Mouse (Mus musculus) heart, postnatal 25 days (tissue): ENCODE results near the gene Cdyl. TPM values are rescaled to one million over a fixed set of nuclear protein-coding genes. Genes with fewer than 3 reads are reported as not detected.
"Not testable (repeated sequence)": the region's sequence is repeated elsewhere in the genome, so short reads cannot be mapped to it uniquely, and the experiment has no call there.

Source experiments
- DNase-seq: peaks from one replicate; pipeline ENCODE4 v3.0.0; 2022; ENCODE audit warnings: low spot score
- intact Hi-C: fragments of 180-260 bp; cut with DNase I; formaldehyde crosslinking; loops from one replicate; pipeline ENCODE4 v1.15.1; 2025
- total RNA-seq, 2 experiments: library from RNA; stranded (reverse); gene quantifications; 2 replicates each; pipeline ENCODE4 v1.2.3; 2021

Gene Cdyl
- total RNA-seq, 2 experiments from 2014 or later = 10.7 to 10.8 TPM

DNA sequence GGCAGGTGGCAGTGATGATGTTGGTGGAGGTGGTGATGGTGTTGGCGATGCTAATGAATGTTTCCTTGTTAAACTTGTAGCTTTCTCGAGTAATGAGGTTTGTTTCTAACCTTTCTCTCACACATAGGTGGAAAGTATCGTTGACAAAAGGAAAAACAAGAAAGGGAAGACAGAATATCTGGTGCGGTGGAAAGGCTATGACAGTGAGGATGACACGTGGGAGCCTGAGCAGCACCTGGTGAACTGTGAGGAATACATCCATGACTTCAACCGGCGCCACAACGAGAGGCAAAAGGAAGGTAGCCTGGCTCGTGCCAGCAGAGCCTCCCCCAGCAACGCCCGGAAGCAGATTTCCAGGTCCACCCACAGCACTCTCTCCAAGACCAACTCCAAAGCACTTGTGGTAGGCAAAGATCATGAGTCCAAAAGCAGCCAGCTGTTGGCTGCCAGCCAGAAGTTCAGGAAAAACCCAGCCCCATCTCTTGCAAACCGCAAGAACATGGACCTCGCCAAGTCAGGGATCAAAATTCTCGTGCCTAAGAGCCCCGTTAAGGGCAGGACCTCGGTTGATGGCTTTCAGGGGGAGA, 156.2 kb downstream of the Cdyl start:
- DNase-seq = peak; percentile 15
- intact Hi-C loops = loop anchor here (5.0 kb wide), 1 partner anchor 86 kb away; no protein-coding TSS in a partner anchor

DNA sequence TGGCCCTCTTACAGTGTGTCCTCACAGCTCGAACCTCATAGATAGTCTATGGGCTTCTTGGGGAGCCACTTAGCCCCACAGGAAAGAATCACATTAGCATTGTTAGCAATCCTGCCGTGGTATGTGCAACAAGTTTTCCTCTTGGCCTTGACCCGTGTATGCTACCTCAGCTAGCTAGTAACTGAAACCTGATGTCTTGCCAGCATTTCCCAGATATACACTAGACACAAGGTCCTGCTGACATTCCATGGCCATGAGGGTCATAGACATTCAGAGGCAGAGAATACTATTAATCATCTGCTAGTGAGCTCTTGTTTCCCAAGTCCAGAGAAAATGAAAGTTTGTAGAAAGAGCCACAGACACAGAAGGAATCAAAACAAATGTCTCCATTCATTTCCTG, 158.0 kb downstream of the Cdyl start:
- intact Hi-C loops = loop anchor here (5.0 kb wide), 1 partner anchor 85 kb away; no protein-coding TSS in a partner anchor
- no peak for DNase-seq

DNA sequence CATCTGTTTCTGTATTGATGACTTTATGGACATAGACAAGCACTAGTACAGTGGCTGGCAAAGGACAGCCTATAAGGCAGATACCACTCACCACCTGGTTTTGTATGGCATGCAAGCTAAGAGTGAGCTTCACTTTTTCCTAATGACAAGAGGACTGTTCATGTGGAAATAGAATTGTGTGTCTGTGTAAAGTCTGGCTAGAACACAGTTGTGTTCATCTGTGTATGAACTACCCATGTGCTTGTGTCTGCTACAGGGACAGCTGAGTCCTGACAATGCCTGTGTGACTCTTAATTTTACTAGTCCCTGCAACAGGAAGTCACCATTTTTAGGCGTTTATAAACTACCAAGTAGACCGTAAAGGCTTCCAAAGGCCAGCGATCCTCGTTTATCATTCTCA, 158.4 kb downstream of the Cdyl start:
- DNase-seq = no peak
- intact Hi-C loops = loop anchor here (5.0 kb wide), 1 partner anchor 84 kb away; no protein-coding TSS in a partner anchor

DNA sequence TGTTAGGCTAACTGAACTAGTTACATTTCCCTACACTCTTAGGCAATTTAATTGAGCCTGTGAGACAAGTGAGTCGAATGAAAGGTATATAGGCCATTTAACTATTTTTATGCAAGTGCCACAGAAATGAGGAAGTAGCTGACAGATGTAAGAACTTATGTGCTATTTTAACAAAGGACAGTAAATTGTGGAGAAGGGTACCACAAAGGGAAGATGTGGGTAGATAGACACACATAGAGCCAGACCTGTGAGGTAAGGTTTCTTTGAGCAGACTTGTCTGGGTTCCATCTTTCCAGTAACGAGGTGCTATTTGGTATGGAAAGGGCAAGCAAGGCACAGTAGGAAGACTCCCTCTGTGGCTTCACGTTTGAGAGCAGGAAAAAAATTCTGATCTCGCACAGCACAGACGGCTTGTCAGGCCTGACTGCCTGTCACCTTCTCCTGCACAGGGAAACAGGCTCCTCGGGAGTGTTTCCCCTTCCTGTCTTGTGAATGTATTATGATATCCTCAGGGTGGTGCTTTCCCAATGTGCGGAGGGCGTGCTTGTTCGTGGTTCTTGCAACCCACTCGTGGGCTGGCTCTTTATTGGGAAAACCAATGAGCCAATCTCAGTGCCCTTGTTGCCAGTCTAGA, 162.3 kb downstream of the Cdyl start:
- no peak for DNase-seq
- intact Hi-C loops = no loop called here

DNA sequence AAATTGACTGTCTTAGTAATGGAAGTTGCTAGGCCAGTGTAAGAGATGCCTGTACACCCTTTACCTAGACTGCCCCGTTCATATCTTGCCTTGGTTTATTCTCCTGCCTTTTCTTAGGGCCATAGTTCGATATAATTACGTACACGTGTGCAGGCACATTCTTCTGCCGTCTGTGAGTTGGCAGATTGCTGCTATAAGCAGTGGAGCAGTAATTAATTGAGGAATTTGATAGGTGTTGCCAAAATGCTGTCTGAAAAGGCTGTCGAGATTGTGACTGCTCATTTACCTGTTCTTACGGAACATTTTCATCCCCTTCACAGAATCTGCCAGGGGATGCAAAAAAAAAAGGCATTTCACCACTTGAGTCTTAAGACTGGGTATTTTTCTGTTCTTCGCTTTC, 163.2 kb downstream of the Cdyl start:
- intact Hi-C loops = no loop called here
- no peak for DNase-seq

DNA sequence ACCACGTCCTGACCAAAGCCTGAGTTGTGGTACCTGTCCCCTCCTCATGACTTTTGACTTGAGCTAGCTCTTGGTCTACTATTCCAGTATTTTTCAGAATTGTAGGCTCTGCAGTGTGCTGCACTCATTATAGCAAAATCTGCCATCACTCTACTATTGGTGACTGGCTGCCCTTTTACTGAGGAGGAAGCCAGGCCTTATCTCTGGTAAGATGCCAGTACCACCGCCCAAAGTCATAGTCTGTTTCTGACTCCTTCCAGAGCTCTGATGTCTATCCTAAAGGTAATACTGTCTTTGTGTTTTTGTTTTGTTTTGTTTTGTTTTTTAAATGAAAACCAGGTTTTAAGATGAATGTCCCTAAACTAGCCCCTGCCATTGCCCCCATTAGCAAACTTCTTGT, 166.0 kb downstream of the Cdyl start:
- DNase-seq = no peak
- intact Hi-C loops = no loop called here

DNA sequence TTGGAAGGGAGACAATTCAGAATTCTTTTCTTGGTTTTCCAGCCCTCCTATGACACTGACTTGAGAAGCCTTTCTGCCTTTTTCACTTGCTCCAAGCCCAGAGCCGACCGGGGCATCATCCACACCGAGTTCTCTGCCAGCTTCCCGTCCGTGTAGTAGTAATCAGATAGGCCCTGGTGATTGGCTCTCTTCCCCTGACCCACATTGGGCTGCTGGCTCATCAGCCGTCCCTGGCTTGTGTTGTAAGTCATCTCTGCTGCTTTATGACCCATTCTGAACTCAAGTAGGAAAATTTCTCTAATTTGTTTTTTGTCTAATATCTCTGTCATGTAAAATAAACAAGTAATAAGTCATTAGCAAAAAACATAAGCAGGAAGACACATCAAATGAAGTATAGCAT, 173.0 kb downstream of the Cdyl start:
- intact Hi-C loops = no loop called here
- DNase-seq = no peak

DNA sequence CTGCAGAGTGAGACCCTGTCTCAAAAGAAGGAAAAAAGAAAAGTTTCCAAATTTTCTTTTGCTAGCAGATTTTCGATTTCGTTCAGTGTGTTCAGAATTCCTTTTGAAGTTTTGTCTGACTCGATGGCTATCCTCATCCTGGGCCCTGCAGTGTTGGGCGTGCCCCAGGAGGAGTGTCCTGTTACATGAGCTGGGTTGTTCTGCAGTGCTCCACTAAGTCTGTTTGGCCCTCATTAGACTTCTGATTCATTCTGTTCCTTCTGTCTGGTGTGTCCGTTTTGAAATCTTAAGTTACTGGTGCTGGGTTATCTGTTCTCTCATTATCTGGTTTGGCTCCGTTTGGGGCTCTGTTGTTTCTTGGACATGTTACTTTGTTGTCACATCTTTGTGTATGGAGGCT, 174.3 kb downstream of the Cdyl start:
- intact Hi-C loops = no loop called here
- no peak for DNase-seq

DNA sequence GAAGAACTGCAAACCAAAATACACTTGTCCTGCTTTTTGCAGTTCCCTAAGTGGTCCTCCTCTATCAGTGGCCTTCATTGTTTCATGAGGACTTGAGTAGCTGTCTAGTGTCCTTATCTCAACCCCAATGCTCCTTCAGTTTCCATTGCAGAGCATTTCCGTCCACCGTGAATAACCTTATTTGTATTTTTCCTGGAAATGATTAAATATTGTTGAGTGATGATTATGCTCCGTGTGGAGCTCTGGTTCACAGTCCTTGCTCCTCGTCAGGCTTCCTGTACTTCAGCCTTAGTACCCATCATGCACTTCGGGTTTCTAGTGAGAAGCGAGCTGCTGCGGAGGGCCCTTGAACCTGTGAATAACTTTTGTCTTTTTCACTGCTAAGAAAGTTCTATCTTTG, 176.0 kb downstream of the Cdyl start:
- DNase-seq = no peak
- intact Hi-C loops = no loop called here

DNA sequence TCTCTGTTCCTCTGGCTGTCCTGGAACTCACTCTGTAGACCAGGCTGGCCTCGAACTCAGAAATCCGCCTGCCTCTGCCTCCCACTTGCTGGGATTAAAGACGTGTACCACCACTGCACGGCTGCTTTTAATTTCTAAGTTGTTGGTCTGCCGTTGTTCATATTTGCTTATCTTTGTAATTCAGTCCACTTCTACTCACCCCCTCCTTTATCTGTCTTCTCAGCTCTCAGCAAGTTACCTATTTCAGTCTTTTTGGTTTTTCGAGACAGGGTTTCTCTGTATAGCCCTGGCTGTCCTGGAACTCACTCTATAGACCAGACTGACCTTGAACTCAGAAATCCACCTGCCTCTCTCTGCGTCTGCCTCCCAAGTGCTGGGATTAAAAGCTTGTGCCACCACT, 176.9 kb downstream of the Cdyl start:
- intact Hi-C loops = not testable (repeated sequence)

DNA sequence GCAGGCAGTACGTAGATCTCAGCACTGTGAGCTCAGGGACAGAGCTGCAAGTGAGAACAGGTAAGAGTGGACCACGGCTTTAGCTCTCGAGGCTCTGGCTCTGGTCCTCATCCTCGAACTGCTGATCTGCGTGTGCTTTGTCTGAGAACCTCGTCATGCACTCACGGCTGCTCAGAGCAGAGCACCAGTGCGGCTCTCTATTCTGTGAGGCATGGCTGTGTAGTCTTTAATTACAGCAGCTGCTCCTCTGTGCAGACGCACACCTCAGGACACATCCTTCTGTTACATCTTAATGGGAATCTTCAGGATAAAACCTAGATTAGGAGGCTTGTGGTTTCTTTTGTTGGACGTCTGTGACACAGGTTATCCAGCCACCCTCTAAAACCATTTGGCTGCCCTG, 180.5 kb downstream of the Cdyl start:
- intact Hi-C loops = no loop called here
- DNase-seq = no peak

More for the DNA sequence above, 176.9 kb downstream of the Cdyl start:
- DNase-seq = not testable (repeated sequence)

DNA sequence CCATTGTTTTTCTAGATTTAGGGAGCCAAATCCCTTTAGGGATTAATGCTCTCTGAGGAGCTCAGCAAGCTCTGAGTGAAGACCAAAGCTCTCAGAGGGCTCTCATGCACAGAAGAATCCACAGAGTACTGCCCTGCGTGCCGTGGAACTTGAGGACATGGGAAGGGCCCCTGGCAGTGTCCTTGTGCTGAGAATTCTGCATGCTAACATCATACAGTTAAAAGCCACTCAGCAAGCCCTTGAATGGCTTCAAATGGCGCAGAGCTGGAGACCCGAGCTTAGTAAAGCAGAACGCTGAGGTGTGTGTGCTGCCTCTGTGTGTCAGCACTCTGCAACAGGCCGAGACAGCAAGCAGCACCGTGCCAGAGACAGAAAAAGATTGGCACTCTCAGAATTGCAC, 183.8 kb downstream of the Cdyl start:
- intact Hi-C loops = no loop called here

DNA sequence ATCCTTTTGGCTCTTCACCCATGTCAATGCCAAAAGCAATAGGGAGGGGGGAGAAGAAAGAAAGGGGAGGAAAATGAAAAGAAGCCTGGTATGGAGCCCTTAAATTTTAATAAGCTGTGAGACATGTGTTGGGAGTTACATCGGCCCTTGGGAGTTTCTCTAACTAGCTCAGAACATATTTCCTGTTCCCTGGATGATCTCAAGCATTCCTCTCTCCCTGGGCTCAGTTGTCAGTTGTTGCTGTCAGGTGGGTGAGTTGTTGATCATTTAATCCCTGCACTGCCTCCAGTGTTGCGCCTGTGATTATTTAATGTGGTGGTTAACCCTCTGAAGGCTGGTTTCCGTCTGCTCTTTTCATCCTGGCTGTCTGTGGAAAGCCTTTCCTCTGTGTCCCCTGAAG, 185.7 kb downstream of the Cdyl start:
- intact Hi-C loops = no loop called here
- DNase-seq = no peak

More for the DNA sequence above, 183.8 kb downstream of the Cdyl start:
- no peak for DNase-seq

DNA sequence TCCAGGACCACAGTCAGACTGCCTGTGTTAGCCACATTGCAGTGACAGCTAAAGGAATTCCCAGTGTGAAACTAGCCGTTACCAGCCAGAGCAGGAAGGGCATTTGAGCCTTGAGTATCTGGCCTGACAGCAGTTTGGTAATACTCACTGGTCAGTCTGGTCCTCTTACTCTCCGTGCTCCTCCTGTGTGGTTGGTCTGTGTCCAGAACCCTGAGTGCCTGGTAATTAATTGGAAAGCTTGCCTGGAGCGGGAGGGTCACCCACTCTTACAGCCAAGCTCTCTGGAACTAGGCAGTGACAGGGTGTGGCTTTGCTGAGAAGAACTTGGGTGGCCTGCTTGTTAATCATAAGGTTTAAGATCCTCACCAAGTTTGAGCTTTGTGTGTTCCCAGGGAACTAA, 189.1 kb downstream of the Cdyl start:
- intact Hi-C loops = no loop called here

DNA sequence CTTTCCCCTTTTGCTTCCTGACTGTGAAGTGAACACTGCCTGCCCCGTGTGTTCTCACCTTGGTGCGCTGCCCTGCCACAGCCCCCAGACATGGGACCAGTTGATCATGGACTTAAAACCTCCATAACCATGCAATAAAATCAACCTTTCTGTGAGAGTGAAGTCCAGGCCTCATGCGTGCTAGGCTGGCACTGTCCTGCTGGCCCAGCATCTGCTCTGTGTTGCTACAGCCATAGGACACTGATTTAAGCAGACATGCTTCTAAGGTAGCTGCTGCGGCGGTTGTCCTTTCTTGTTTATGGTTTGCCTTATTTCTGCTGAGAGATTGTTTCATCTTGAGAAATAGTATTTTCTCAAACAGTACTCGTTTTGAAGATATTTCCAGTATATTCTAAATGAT, 191.9 kb downstream of the Cdyl start:
- intact Hi-C loops = no loop called here
- DNase-seq = no peak

More for the DNA sequence above, 189.1 kb downstream of the Cdyl start:
- DNase-seq = peak; percentile 13

DNA sequence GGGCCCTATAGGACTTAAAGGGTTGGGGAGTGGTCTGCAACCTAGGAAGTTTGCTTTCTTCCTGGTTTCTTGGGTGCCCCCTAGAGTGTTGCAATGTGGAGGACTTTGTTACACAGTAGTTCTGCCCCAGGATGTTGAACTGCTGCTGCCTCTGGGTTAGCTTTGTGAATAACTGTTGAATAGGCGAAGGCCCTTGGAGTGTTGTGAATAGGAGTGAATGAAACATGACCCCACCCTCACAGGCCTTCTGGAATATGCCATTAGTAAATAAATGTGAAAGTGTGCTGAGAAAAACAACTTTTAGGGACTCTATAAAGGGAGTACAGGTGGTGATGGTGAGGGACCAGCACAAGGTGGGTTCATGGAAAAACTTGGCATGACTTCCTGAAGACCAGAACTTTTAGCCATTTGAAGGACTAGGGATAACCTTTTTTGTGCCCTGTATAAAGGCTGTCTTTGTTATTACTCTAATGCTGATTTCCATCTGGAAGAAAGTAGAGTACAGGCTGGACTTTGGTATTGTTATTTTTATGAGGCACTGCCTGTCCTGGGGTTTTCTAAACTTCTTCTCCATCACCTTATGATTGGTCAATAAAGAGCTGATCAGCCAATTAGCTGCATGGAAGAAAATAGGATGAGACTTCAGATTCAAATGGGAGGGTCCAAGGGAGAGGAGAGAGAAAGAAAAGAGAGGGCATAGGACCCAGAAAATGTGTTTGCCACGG, 193.4 kb downstream of the Cdyl start:
- DNase-seq = no peak
- intact Hi-C loops = no loop called here

DNA sequence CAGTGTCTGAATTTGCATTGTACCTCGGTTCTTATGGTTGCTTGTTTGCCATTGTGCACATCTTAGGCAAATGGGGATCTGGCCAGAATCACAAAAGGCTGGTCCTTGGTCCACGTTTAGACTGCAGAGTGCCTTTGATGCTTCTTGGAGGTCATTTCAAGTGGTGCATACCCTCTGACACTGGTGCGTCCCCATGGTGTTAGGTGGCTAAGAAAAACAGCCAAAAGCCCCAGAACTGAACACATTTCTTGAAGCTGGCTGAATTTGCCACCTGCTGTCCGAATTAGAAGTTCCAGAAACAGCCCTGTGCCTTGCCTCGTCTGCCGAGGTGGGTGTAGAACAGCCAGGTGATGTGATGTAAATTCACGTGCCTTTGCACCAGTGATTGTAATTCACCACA, 197.9 kb downstream of the Cdyl start:
- intact Hi-C loops = no loop called here

DNA sequence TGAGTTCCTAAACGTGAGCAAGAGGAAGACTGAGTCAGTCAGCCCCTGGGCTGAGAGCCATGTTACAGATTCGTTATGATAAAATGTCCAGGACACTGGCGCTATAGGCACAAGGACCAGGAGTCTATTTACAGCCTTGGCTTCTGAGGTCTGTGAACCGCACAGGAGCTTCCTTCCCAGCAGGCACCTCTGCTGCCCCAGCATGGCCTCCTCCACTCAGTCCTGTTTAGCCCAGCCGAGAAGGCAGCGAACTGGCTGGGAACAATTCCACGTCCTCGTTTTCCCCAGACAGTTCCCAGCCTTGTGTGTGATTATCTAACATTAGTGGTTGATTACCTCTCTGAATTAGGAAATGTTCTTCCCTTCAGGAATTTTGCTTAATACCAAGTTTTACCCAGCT, 201.3 kb downstream of the Cdyl start:
- intact Hi-C loops = no loop called here
- DNase-seq = no peak

More for the DNA sequence above, 197.9 kb downstream of the Cdyl start:
- DNase-seq = no peak

DNA sequence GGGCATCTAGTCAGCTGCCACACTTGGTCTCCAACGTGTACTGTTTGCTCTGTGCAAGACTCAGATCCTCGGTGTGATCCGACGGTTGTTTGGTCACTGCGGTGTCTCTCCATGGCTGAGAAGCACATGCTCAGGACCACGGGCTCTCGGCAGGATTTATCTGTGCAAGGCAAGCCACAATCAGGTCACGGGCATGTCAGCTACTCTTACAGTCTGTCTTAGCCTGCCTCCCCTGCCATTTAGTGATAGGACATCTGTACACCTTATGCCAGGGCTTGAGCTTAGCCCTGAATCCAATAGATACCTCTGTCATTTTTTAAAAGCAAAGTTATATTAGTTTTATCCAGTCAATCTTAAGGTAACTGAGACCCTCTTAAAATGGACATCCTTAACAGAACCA, 211.0 kb downstream of the Cdyl start:
- no peak for DNase-seq
- intact Hi-C loops = no loop called here

DNA sequence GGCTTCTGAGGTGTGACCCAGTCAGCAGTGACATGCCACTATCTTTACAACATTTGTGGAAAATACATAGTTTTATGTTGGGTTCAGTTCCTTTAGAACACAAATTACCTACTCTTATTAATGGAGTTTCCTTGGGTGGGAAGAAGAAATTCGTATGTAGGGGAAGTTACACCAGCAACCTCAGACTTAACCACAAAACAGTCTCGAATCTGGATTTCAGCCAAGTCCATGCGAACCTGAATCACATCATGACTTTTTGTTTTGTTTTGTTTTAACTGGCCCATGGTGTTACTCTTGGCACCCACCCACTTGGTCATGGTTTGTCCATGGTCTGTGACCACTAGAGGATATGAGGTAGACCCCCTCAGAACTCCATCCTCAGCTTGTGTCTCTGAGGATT, 211.5 kb downstream of the Cdyl start:
- DNase-seq = no peak
- intact Hi-C loops = no loop called here

DNA sequence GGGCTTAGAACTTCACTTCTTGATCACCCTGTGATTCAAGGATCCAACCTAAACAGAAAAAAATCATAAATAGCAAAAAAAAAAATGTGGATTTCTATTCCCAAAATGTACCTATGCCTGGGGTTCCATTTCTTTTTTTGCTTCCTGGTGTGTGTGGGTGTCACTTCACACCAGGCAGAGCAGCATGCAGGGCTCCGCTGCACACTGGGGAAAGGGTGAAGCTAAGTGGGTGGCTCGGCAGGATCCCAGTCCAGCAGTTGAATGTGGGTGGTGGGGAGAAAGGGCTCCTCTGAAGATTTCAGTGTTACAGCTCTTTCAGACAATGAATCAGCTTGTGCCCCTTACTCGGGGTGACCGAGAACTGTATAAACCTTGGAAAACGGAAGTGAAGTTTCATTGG, 215.8 kb downstream of the Cdyl start:
- intact Hi-C loops = no loop called here
- no peak for DNase-seq
